Mouse (Mus musculus): ENCODE data around the gene Kcnh4.
A peak's percentile ranks its signal among the peaks of the same experiment; 100 is the strongest.

The Kcnh4 gene

GRCm38 (mm10) chr11:100759611-100760233, at the start of gene Kcnh4:
Gene Kcnh4 (minus strand): TSS chr11:100759942.
- no peak for DNase-seq

GRCm38 (mm10) chr11:100806380-100807305, 46.9 kb upstream of the Kcnh4 start:
- DNase-seq: no peak

GRCm38 (mm10) chr11:100805535-100805934, 45.8 kb upstream of the Kcnh4 start:
- no peak for DNase-seq

- no peak for DNase-seq
These were observed 44.7 kb upstream of the Kcnh4 start for GRCm38 (mm10) chr11:100804409-100804808.

- DNase-seq: no peak
These were observed 39.7 kb upstream of the Kcnh4 start for GRCm38 (mm10) chr11:100799426-100799825.

GRCm38 (mm10) chr11:100796585-100796984, 36.8 kb upstream of the Kcnh4 start:
- DNase-seq: no peak

- no peak for DNase-seq
These were observed 35.6 kb upstream of the Kcnh4 start for GRCm38 (mm10) chr11:100795386-100795785.

GRCm38 (mm10) chr11:100791457-100792049, 31.8 kb upstream of the Kcnh4 start:
- peak; percentile 73 to 87 for DNase-seq

- peak; percentile 89 to 93 for DNase-seq
These were observed 30.9 kb upstream of the Kcnh4 start for GRCm38 (mm10) chr11:100790644-100791043.

- DNase-seq: no peak
These were observed 30.0 kb upstream of the Kcnh4 start for GRCm38 (mm10) chr11:100789702-100790101.

GRCm38 (mm10) chr11:100785774-100786173, 26.0 kb upstream of the Kcnh4 start:
- no peak for DNase-seq

- no peak for DNase-seq
These were observed 24.5 kb upstream of the Kcnh4 start for GRCm38 (mm10) chr11:100784286-100784685.

GRCm38 (mm10) chr11:100782568-100782967, 22.8 kb upstream of the Kcnh4 start:
- peak; percentile 90 to 93 for DNase-seq

GRCm38 (mm10) chr11:100781763-100782475, 22.2 kb upstream of the Kcnh4 start:
- no peak for DNase-seq

- DNase-seq: no peak
These were observed 20.5 kb upstream of the Kcnh4 start for GRCm38 (mm10) chr11:100780247-100780646.

GRCm38 (mm10) chr11:100778069-100778468, 18.3 kb upstream of the Kcnh4 start:
- no peak for DNase-seq

- no peak for DNase-seq
These were observed 16.2 kb upstream of the Kcnh4 start for GRCm38 (mm10) chr11:100775921-100776320.

GRCm38 (mm10) chr11:100774261-100774660, 14.5 kb upstream of the Kcnh4 start:
- DNase-seq: no peak

- peak; percentile 87 to 94 for DNase-seq
These were observed 11.1 kb upstream of the Kcnh4 start, which contains the start of gene Ghdc for GRCm38 (mm10) chr11:100770646-100771408. Gene Ghdc (minus strand): TSS chr11:100770957.

GRCm38 (mm10) chr11:100769980-100770379, 10.2 kb upstream of the Kcnh4 start:
- DNase-seq: no peak

GRCm38 (mm10) chr11:100767871-100768270, 8.1 kb upstream of the Kcnh4 start:
- DNase-seq: peak; percentile 31 to 62

- peak; percentile 73 to 74 for DNase-seq
These were observed 7.0 kb upstream of the Kcnh4 start for GRCm38 (mm10) chr11:100766726-100767125.

Measured in kidney, adult 8-10 months (tissue).